Mouse (Mus musculus) lung, postnatal 36 days (tissue): ENCODE measurements at regions not wholly inside any gene's neighbourhood (a gene's known extent, or its start where the extent isn't known, plus 50 kb on each side); places are given as distances from the start of the nearest gene placed in this dataset.

Experiments used
- DNase-seq: peaks from one replicate; pipeline ENCODE4 v3.0.0; 2022; ENCODE audit warnings: mixed read lengths

DNA sequence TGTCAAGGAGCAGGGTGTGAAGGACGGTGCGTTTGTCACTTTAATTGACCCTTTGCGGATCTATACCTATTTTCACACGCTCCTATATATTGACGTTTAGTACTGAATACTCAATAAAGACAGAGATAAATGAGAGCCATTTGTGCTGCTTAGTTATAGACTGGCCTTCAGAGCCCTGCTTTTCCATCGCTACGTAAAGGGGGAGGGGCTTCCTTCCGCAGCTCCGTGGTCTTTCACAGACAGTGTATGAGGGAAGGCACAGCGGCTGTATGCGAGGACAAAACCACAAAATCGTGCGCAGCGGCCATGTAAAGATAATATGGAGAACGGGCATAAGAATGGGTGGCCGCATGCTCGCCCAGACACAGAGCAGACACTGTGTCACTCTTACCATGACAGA lies 58.4 kb upstream of the Pced1b start:
- DNase-seq = no peak

DNA sequence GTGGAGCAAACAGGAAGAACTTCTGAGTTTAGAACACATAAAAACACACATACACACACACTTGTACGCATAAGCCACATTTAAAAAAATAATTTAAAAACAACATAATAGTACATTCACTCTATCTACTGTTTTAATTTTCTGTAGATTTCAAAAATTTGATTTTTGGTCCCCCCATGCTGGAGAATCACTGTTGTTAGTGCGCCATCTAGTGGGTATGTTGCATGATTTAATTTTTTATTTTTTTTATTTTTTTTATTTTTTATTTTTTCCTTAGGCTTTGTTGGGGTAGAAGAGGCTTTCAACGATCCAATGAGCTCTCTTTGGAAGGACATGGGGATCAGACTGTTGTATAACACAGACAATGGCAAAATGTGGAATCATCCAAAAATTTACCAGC lies 59.1 kb upstream of the Pced1b start:
- no peak for DNase-seq

DNA sequence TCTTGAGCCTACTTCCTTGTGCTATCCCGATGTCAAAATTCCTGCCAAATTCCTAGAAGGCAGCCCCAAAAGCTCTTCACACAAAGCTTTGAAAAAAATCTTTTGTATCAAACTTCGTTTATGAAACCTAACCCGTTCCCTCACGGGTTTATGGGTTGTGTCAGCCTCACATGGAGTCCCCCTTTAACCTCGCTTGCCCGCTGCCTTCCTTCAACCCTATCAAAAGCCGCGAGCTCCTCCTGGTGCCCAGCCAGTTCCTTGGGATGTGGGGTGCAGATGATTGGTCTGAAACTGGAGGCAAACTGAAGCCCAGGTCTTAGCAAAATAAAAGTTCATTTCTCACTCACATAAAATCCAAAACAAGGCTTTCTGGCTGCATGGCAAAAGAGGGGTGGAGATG lies 60.9 kb upstream of the Pced1b start:
- DNase-seq = peak; percentile 7

DNA sequence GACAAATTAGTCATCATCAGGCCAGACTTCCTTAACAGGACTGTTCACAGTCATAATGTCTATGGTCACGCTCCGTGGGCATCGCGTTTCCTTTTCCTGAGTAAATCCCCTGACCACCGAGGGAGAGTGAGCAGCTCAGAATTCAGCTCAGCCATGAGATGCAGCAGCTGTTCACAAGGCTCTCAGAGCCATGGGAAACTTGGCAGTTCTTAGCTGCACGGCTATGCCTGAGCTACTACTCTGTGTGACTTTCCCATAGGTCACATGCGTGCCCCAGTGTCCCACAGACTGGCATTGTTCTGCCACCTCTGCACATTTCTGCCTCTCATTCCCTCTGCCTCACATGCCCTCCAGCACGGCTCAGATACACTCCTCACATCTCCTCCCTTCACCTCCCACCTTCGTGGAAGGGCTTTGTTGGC lies 64.3 kb upstream of the Pced1b start:
- no peak for DNase-seq

DNA sequence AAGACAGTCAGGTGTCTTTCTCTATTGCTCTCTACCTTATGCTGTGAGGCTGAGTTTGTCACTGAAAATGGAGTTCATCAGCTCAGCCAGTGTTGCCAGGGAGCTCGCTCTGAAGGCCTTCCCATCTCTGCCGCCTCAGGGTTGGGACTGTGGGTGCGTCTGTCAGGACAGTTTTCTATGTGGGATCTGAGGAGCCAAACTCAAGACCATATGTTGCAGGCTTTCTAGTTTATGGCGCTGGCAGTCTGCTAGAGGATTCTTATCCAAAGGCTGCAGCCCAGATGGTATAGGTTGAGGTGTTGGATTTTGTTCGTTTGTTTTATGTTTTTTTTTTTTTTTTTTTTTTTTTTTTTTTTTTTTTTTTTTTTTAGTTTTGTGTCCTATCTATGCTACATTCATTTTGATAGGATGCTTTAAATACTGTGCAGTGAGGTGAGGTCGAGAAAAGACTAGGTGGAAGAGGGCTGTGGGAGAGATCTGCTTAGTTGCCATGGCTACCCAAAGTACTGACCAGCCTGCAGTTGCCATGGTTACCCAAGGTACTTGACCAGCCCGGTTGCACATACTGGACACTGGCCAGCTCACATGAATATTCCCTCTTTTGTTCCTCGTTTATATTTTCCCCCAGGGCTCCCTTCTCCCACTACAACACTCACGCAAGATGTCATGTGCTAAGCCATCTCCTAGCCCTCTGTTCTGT lies 65.8 kb upstream of the Pced1b start:
- DNase-seq = peak; percentile 23

DNA sequence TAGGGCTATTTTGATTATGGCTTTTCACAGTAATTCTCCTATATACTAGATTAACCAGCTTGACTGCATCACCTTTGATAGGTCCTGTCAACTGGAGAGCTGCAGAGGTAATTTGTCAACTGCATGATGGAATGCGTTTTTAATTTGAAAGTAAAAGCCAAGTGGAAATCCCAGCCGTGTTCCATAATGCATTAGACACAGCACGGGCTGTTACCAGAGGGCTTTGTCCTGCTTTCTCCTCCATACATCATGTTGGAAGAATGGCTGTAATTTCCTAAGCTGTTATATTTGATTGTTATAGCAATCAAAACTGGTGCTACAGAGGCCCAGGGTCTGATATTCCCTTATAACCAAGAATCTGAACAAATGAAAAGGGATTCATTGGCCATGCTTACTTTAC lies 68.6 kb upstream of the Pced1b start:
- DNase-seq = no peak

DNA sequence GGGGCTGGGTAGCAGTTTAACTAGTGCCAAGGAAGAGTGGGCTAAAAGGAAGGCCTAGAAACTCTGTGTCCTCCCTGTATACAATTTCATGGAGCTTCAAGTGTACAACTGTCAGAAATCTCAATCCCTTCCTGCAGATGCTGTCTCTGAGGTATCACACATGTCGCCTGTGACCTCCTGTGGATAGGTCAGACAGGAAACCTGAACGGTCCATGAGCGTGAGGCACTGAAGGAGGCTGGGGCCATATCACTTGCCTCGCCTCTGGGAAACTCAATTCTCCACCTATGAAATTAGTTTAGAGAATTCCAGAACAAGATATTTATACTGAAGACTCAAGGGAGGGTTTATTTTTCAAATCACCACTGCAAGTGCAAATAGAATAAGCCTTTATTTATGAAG lies 69.1 kb upstream of the Pced1b start:
- DNase-seq = no peak

DNA sequence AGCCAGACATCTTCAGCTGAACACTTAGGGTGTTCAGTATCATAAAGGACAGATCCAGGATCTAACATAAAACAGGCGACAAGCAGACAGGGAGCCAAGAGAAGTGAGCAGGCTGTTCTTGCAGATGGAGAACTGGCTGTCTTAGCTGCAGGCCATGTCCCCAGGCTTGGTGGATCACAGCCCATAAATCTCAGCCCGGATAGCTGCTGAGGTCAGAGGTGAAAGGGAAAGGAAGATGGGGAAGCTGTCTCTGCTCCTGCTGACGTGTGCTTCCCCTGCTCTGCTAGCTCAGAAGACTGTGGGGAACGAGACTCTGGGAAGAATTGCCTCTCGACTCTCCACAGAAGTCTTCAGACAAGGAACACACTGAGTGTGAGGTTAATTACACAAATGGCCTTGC lies 71.9 kb upstream of the Pced1b start:
- peak; percentile 61 for DNase-seq

DNA sequence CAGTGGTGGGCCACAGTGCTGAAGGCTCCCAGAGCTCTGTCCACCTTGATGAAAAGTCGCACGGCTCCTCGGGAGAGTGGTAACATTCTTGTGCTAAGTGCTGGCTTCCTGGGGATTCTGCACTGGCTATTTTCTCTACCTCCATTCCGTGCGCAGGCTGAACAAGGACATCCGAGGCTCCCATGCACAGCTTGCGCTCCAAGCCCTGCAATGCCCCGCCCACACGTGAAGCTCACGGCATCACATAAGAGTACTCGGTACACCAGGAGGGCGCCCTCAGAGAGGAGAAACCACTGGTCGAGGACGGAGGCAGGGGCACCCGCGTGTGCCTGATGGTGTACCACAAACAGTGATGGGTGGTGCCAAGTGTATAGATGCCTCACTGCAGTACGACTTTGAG lies 73.7 kb upstream of the Pced1b start:
- DNase-seq = no peak

DNA sequence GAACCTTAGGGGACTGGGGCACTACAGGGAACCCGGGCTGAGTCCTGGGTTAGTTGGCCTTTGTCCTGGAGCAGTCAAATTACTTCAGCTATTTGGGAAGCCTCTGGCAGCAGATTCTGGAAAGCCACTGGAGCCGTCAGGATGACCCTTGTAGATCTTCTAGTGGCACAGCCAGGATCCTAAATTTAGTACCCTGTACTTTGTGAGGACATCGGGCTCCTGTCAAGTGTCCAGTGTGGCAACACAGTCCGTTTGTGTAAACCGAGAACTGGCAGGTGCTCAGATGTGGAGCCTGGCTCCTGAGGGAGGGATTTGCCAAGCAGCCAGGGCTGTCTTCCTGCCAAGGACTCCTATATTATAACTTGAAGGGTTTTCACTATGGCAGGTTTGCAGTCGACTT lies 76.8 kb upstream of the Pced1b start:
- DNase-seq = peak; percentile 53

DNA sequence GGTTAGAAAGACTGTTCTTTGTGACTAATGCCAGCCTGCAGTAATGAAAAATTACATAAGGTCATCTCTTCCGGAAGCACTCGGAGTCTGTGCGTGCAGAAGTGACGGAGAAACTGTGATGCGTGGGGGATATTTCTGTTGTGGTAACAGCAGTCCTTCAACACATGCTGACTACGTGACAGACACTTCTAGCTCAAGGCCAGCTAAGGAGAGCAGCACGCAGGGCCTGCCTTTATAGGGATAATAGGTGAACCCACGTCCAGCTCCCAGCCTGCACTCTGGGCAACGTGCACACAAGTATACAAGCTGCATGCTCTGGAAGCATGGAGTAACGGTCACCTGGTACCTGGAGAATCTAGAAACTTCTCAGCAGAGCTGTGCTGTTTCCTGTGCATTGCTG lies 77.5 kb upstream of the Pced1b start:
- DNase-seq = no peak

DNA sequence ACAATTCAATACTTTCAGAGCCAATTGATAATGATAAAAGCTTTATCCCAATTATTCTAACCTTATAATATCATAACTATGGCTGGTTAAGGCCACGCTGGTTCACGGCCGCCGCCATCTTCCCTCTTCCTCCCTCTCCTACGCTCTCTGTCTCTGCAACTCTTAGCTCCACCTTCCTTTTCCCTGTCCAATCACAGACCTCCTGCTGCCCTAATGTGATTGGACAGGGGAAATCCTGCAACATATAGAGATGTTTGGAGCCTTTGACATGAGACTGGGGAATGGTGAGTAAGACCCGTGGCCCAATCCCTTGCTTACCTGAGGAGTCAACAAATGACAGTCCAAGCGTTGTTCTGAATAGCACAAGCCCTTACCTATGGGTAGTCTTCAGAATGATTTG lies 79.8 kb upstream of the Pced1b start:
- DNase-seq = no peak

DNA sequence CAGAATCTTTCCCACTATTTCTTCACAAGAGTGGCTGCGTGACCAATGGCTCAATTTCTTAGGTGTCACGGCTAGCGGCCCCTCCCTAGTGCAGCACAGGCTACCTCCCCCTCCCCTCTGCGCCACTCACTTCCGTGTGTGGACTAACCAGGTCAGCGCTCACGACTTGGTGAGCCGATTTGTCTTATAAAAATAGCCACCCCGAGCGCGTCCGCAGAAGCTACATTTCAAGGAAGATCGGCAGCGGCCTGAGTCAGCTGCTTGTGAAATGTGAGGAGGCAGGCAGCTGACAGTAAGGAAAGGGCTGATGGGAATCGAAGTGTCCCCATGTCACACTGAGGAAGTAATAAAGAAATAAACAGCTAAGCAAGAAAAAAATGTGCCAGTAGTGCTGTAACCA lies 82.3 kb upstream of the Pced1b start:
- DNase-seq = peak; percentile 9

DNA sequence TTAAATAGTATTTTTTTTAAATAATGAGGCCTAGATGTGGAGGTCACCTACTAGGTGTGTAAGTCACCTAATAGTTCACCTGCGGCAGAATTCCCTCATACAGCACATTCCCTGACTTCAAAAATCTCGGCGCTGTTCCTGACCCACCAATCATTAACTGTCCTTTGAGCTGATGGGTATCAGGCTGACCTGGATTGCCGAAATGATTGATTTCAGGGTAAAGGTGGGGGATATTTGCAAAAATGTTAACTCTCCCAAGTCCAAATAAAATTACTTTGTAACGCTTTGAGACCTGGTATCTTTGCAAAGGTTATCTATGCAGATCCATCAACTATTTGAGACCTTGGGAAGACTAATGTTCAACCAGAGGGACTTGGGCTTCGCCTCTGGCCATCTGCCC lies 82.9 kb upstream of the Pced1b start:
- DNase-seq = no peak

DNA sequence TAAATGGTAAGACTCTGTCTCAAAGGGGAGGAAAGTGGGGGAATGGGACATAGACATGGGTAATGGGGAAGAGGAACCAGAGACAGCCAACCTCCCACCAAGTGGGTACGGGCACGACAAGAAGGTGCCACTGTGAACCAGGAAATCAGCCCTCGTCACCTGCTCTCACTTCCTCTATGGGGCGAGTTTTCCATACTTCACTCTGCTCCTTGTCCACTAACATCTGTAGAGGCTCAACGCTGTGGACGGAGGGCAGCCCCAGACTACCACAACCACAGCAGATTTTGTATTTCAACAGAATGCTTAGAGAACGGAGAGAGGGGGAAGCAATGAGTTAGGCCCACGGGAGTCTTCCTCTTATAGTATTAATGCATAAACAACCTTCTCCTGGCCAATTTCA lies 83.8 kb upstream of the Pced1b start:
- DNase-seq = no peak

DNA sequence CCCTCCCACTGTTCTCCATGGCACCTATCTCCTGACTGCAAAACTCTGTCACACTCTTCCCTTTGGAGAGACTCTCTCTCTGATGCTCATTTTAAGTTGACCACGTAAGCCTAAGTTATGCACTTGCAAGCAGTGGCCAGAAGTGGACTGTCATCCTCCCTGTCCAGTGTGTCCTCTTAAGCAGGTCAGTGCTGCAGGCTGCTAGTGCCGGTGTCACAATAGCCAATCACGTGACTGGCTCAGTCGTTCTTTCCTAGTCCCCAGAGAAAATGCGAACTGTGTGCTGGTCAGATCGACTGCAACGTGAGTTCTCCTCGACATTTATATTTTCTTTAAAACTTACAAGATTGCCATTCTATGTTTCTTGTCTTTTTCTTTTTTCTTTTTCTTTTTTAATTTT lies 84.6 kb upstream of the Pced1b start:
- DNase-seq = no peak

DNA sequence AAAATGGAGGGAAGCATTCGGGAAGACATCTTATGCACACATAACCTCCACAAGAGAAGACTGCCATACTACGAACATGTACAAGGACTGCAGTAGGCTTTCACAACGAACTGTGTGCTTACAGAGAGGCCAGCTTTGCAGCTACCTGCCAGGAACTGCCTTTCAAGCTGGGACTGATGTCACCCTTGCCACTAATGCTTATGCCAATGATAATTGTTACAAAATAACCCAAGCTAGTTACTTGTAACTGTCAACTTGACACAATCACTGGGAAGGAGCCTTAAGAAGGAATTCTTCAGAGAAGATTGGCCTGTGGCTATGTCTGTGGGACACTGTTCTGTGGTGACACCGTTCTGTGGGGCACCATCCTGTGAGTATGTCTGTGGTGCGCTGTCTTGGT lies 85.4 kb upstream of the Pced1b start:
- DNase-seq = no peak

DNA sequence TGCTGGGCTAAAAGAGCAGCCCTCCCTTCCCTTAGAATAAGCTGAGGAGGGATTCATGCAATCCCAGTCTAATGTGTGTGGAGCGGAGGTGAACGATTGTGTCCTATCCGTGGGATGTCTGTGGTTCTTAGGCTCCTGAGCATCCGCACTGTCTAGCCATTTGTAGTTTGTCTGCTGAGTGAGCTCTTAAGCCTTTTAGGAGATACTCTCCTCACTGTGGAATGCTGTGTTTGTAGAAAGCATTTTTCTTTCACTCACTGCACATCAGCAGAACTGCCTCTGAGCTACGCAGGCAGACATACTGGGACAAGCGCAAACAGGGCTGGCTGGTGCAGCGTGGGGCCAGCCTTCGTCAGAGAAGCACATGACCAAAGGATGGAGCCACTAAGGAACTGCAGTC lies 94.6 kb upstream of the Pced1b start:
- no peak for DNase-seq

DNA sequence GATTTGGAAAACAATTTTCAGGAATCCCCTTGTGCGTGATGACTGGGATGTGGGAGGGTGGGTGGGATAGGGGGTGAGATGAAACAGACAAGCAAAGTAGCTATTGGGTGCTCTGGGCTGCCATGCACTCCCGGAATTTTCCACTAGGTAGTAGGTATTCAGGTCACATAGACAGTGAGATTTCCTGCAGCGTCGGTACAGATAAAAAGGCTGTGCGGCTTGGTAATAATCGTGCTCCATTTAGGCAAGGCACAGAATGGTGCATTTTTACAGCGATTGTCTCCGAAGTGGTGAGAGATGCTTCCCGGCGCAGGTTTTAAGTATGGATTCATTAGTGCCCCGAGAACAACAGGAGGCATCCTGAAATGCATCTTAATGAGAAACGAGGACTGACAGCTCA lies 95.1 kb upstream of the Pced1b start:
- DNase-seq = no peak

DNA sequence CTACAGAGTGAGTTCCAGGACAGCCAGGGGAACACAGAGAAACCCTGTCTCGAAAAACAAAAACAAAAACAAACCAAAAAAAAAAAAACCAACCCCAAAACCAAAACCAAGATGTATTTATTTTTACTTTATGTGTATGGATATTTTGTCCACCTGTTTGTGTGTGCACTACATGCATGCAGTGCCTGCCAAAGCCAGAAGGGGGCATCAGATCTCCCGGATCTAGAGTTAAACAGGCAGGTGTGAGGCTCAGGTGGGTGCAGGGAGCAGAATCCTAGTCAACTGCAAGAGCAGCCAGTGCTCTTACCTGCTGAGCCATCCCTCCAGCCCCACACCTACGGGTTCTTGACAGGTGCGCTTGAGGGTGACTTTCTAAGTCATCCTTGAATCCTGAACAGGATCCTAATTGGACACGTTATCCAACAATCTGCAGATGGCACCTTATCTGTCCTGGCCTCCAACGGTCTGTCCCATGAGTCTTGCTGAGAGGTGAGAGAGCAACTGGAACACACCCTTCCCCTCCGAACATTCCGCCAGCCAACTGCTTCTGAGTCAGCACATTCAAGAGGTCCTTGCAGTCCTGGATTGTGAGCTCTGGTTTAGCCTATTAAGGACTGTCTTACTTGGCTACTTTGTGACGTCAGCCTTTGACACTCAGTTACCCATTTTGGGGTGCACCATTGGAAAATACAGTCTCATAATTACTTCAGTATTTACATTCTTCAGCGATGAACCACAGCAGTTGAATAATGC lies 95.4 kb upstream of the Slc38a4 start:
- DNase-seq = no peak

DNA sequence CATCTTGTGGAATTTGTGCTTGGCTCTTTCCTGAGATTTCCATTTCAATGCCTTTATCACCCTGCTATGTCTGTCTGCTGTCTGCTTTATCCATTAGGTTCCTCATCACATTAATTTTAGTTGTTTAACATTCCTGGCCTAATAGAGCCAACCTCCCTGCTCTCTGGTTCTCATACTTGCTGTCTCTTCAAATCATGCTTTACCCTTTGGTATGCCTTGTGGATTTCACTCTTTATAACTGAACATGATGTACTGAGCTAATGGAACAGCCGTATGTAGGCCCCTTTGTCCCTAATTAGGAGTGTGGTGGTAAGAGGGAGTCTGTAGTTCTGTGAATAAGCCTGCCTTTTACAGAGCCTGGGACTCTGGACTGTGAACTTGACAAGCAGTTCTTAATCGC lies 86.2 kb upstream of the Slc38a4 start:
- DNase-seq = no peak

DNA sequence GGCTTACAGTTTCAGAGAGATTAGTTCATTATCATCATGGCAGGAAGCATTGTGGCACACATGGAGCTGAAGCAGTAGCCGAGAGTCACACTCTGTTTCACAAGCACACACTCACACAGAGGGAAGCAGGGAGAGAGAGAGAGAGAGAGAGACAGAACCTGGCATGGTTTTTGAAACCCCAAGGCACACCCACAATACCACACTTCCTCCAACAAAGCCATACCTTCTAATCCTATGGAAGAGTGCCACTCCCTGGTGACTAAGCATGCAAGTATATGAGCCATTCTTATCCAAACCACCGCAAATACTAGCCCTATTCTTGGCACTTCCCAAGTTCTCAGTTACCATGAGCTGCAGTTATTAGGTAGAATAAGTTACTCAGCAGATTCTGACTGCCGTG lies 82.5 kb upstream of the Slc38a4 start:
- no peak for DNase-seq

DNA sequence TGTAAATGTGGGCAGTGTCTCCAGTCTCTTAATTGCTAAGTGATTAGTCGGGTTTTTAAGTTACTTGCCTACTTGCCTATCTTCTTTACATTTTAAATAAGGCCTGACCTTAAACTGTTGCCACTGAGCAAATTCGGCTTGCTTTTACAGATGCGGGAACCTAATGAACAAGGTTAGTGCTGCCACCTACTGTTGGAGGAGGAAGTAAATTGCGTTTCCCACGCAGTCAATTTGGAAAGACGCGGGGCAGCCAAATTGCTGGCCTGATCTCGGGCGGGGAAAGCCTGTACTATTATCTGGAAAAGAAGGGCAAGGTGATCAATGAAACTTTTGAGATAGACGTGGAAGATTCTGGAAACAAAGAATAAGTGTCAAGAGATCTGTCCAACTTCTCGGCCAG lies 79.5 kb upstream of the Slc38a4 start:
- peak; percentile 85 for DNase-seq

DNA sequence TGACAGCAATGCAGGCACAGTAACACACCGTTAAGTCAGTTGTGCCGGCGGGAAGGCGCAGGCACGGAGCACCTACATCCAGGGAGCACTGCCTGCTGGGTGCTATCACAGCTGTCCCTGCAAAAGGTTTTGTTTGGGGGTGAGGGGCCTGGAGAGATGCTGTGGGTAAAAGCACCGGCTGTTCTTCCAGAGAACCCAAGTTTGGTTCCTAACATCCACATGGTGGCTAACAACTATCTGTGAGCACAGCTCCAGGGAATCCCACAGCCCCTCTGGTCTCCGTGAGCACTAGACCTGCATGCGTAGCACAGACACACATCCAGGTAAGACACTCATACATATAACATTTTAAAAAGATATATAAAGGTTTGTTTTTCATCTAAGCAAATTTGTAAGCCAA lies 72.0 kb upstream of the Slc38a4 start:
- no peak for DNase-seq
